Mouse (Mus musculus) inflammation-experienced regulatory T-cells (primary cell): Measurements from ENCODE around the gene Gm10663. TPM values are rescaled to one million over a fixed set of nuclear protein-coding genes. Genes with fewer than 3 reads are reported as not detected.

ENCODE experiments used
- polyA plus RNA-seq, 2 experiments: library from polyadenylated mRNA; unstranded; fragments of 100-300 nt; shearing (Covaris generic); gene quantifications; one replicate each; pipeline ENCODE4 v1.2.1; 2017

The Gm10663 gene
- not detected for polyA plus RNA-seq

DNA sequence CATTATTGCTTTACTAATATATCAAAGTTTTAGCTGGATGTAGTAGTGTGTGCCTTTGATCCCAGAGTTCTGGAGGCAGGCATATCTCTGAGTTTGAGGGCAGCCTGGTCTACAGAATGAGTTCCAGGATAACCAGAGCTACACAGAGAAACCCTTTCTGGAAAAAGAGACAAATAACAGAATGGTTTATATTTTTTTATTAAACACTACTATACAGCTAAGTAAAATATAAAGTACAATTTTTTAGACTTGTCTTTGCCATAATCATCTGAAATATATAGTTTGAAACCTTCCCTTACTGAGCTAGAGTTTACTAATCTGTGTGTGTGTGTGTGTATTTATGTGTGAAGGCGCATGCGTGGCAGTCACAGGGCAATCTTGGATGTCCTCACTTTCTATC lies at the start of gene Gm10663:
TSS of gene Gm10663 (plus strand) at position 301 of the 400 bp plus-strand sequence.

DNA sequence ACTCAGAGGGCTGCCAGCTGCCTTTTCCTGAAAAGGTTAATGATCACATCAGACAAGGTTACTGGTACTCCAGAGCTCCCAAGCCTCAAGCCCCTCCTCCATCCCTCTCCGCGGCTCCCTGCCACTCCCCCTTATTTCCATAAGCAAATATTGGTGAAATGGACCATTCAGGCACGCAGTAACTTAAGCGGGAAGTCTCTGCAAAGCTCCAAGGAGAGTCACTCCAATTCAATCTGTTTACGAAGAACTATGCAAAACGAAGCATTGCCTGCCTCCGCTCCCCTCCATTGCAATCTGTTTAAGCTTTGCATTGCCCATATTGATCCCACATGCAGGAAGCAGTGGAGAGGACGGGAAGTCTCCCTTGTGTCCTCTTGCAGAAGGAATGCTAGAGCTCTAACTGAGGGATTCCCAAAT lies 37.7 kb upstream of the Gm10663 start, which contains the start of gene Apela:
TSS of gene Apela (minus strand) at position 220 of the 417 bp plus-strand sequence.

Other genes with a start within 250 kb of the Gm10663 start
- gene Klhl2, start 225.0 kb upstream of the Gm10663 start, polyA plus RNA-seq: 10 to 100 TPM; 16.4 to 21.2 TPM
- gene Tmem192, start 127.8 kb upstream of the Gm10663 start, polyA plus RNA-seq: 10 to 100 TPM; 83.6 to 94.8 TPM
- gene Trim75, start 87.2 kb upstream of the Gm10663 start, polyA plus RNA-seq: 1 to 10 TPM in 1 of 2 experiments, under 1 TPM in 1; 0.24 to 1.2 TPM
- gene Trim61, start 56.5 kb upstream of the Gm10663 start, polyA plus RNA-seq: under 1 TPM in 1 of 2 experiments, not detected in 1; 0.11 TPM
- under 1 TPM; 0.10 to 0.59 TPM for gene Trim60, start 56.4 kb upstream of the Gm10663 start, polyA plus RNA-seq
- not detected for gene Apela, start 37.7 kb upstream of the Gm10663 start, polyA plus RNA-seq
- gene BC030870, start 54.5 kb downstream of the Gm10663 start, polyA plus RNA-seq: 1 to 10 TPM in 1 of 2 experiments, under 1 TPM in 1; 0.24 to 1.1 TPM